Mouse (Mus musculus): ENCODE measurements at regions not wholly inside any gene's neighbourhood (a gene's known extent, or its start where the extent isn't known, plus 50 kb on each side); places are given as distances from the start of the nearest gene placed in this dataset.

DNA sequence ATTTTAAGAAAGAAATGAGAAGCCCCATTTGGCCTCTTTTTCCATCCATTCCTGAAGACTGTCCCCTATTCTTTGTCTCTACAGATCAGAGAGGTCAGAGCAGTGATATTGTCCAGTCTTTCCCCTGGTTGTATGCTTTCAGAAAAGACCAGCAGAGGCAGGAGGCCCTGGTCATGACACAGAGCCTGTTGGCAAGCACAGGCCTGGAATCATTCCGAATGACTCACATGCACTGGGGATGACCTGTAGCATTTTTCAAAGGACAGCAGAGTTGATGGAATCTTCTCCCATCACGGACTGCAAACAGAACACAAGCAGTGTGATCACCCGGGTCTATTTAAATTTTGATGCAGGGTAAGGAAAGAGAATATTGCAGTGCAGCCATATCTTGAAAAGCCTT is 50.2 kb upstream of the Nxt1 start:
- no peak for ATAC-seq (ENCODE audit: extremely low read depth, insufficient number of reproducible peaks, low FRiP score, poor library complexity, severe bottlenecking)

- no peak for ATAC-seq (ENCODE audit: extremely low read depth, insufficient number of reproducible peaks, low FRiP score, poor library complexity, severe bottlenecking)
These were observed 60.5 kb upstream of the Nxt1 start for GRCm38 (mm10) chr2:148611911-148612310.

GRCm38 (mm10) chr2:148605425-148605930 is 66.9 kb upstream of the Nxt1 start:
- ATAC-seq (ENCODE audit: extremely low read depth, insufficient number of reproducible peaks, low FRiP score, poor library complexity, severe bottlenecking): no peak

DNA sequence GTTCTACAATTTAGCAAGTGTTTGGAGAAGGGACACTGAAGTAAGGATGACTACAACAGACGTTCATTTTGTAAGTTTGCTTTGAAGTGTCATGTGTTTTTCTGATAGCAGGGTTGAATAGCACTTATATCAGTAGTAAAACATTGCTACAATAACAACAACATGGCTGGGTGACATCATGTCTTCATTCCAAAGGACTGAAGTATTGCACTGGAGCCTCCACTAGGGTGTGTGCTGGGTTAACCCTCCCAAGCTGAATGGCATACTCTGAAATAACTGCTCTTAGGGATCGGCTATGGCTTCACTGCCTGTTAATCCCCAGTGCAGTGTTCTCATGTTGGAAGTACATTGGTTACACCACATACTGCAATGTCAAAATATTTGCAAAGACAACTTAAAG is 68.5 kb upstream of the Nxt1 start:
- ATAC-seq (ENCODE audit: extremely low read depth, insufficient number of reproducible peaks, low FRiP score, poor library complexity, severe bottlenecking): no peak

DNA sequence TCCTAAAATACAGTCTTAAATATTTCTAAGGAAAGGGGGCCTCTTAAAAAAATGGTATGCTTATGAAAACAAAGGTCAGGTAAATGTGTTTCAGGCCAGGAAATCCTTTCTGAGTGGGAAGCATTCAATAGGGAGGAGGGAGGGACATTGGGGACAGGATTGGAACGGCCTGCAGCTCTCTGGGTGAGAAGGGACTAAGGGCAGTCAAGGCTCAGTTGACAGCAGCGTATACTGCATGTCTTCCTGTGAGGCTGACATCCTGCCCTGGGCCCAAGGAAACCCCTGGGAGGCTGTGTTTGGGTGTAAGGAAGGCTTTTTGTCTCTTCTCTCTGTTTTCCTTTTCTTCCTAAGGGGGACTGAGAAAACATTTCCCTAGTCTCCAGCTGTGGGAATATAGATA is 69.1 kb upstream of the Nxt1 start:
- no peak for ATAC-seq (ENCODE audit: extremely low read depth, insufficient number of reproducible peaks, low FRiP score, poor library complexity, severe bottlenecking)

- no peak for ATAC-seq (ENCODE audit: extremely low read depth, insufficient number of reproducible peaks, low FRiP score, poor library complexity, severe bottlenecking)
These were observed 72.9 kb upstream of the Nxt1 start for GRCm38 (mm10) chr2:148599498-148599897.

GRCm38 (mm10) chr2:148596966-148597365 is 75.4 kb upstream of the Nxt1 start:
- no peak for ATAC-seq (ENCODE audit: extremely low read depth, insufficient number of reproducible peaks, low FRiP score, poor library complexity, severe bottlenecking)

DNA sequence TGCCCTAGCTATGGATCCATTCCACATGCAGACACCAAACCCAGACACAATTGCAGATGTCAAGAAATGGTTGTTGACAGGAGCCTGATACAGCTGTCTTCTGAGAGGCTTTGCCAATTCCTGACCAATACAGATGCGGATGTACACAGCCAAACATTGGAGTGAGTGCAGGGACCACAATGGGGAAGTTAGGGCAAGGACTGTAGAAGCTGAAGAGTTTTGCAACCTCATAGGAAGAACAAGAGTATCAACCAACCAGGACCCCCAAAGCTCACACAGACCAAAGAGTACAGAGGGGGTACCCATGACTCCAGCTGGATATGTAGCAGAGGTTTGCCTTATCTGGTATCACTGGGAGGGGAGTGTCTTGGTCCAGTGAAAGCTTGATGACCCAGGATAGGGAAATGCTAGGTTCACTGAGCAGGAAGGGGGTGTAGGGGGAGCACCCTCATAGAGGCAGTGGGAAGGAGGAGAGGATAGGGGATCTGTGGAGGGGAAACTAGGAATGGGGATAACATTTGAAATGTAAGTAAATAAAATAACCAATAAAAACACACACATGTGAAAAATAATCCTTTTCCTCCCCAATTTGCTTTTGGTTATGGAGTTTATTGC is 86.6 kb upstream of the Nxt1 start:
- 0 out of 2 replicates have a peak, but pooled peaks have one; percentile 39 for ATAC-seq (ENCODE audit: extremely low read depth, insufficient number of reproducible peaks, low FRiP score, poor library complexity, severe bottlenecking)

DNA sequence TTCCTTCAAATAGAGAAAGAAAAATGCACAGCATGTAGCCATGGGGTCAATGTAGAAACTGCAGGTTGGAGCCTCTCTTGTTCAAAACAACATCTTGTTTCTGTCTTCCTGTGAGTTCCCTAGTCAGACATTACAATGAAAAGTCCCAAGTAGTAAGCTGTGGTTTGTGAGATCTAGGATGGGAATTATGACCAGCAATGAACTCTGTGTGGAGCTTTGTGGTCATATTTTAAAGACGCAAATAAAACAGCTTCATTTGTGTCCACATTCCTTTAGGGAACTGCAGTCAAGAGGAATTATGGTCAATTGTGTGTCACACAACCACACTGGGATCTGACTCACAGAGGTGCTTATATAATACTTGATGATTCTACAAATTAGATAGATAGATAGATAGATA is 90.2 kb upstream of the Nxt1 start:
- no peak for ATAC-seq (ENCODE audit: extremely low read depth, insufficient number of reproducible peaks, low FRiP score, poor library complexity, severe bottlenecking)

- ATAC-seq (ENCODE audit: extremely low read depth, insufficient number of reproducible peaks, low FRiP score, poor library complexity, severe bottlenecking): no peak
These were observed 90.7 kb upstream of the Nxt1 start for GRCm38 (mm10) chr2:148581666-148582065.

GRCm38 (mm10) chr2:148580286-148580966 is 92.0 kb upstream of the Nxt1 start:
- peak; percentile 78 for ATAC-seq (ENCODE audit: extremely low read depth, insufficient number of reproducible peaks, low FRiP score, poor library complexity, severe bottlenecking)

DNA sequence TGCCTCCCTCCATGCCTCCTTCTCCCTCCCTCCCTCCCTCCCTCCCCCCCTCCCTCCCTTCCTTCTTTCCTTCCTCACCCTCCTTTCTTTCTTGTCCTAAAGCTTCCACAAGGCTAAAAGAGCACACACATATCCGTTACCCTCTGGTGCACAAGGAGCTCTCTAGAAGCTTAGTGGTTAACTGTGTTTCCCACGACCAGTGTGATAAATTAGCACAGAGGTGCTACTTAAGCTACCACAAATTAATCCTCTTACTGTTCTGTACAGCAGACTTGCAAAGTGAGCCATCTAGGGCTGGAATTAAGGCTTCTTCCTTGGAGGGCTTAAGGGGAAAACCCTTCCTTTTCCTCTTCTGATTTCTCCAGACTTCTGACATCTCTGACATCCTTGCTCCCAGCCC is 92.8 kb upstream of the Nxt1 start:
- no peak for ATAC-seq (ENCODE audit: extremely low read depth, insufficient number of reproducible peaks, low FRiP score, poor library complexity, severe bottlenecking)

DNA sequence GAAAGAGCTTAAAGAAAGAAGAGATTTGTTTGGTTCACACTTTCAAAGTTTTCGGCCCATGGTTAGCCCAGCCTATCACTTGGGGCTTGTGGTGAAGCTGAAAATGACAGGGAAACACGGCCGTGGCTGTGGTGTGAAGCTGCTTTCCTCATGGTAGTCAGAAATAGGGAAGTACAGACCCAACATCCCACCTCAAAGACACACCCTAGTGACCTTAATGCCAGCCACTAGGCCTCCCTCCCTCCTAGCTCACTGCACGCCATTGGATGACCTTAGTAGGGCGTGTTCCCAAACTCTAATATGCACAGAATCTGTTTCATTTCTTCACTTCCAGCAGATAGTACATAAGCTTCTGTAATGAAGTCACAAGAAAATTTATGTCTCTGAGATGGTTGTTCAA is 93.4 kb upstream of the Nxt1 start:
- ATAC-seq (ENCODE audit: extremely low read depth, insufficient number of reproducible peaks, low FRiP score, poor library complexity, severe bottlenecking): peak; percentile 91

- no peak for ATAC-seq (ENCODE audit: extremely low read depth, insufficient number of reproducible peaks, low FRiP score, poor library complexity, severe bottlenecking)
These were observed 94.2 kb upstream of the Nxt1 start for GRCm38 (mm10) chr2:148578176-148578575.

DNA sequence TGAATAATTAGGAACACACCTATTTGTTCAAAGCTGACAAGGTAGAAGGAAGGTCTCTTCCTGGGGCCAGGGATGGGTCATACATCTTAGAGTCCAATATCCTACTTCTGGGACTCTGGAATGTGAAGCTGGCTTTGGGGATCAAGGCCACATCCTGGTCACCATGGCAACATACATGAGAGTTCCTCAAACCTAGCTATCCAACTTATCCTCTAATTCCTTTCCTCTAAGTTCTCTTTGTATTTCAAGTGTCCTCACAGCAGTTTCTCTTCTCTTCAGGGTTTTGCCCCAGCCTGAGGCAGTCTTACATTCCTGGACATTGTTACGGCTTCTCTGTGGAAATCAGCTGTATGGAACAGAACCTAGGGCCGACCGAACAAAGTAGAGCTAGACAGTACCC is 97.0 kb upstream of the Nxt1 start:
- ATAC-seq (ENCODE audit: extremely low read depth, insufficient number of reproducible peaks, low FRiP score, poor library complexity, severe bottlenecking): no peak

DNA sequence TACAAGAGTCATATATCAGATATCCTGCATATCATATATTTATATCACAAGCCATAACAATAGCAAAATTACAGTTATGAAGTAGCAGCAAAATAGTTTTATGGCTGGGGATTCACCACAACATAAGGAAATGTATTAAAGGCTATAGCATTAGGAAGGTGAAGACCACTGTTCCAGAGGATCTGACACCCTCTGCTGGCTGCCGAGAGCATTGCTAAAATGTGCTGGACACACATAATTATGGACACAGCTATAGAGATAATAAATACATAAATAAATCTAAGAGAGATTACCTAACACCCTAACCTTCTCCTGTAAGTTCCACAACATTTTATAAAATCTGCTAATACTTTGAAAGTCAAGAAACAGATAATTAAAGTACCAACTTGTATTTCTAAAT is 100.2 kb upstream of the Nxt1 start:
- ATAC-seq (ENCODE audit: extremely low read depth, insufficient number of reproducible peaks, low FRiP score, poor library complexity, severe bottlenecking): peak; percentile 57; the same call in 1 of the 2 replicates

DNA sequence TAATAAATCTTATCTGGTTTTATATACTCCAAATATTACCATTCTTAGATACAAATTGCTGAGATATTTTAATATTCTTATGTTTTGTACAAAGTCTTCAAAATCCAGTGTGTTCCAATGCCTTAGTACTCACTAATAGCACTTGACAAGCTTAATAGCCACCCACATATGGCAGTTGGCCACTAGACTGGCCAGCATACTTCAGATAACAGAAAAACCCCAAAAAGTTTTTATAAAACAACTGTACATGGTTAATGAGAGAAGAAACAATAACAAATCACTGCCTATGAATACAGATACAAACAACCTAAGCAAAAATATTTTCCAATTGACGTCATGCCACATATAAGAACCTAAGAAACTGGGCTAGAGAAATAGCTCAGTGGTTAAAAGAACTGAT is 100.8 kb upstream of the Nxt1 start:
- ATAC-seq (ENCODE audit: extremely low read depth, insufficient number of reproducible peaks, low FRiP score, poor library complexity, severe bottlenecking): no peak

- no peak for ATAC-seq (ENCODE audit: extremely low read depth, insufficient number of reproducible peaks, low FRiP score, poor library complexity, severe bottlenecking)
These were observed 101.4 kb upstream of the Nxt1 start for GRCm38 (mm10) chr2:148571018-148571417.

DNA sequence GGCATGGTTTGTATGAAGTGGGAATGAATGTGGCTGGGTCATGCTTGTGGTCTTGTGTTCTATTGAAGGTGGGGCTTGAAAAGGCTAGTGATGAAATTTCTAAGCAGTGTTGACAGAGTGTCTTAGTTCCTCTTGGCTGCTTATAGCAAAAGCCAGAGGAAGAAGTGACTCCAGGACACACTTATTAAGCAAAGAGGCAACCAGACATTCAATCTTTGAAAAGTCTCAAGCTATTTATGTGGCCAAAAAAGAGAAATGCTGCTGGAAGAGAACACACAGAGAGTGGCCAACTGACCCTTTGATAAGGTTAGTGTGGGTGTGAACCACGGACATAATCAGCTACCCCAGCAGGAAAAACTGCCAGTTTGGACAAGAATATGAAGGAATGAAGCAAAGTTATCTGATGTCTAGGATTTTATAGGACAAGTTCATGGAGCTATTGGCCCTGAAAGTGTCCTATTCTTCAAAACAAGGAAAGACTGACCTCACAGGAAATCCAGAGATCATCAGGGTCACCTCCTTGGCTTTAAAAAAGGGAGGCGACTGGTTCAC is 104.4 kb upstream of the Nxt1 start:
- peak; percentile 85 for ATAC-seq (ENCODE audit: extremely low read depth, insufficient number of reproducible peaks, low FRiP score, poor library complexity, severe bottlenecking)

GRCm38 (mm10) chr2:148563390-148563789 is 109.0 kb upstream of the Nxt1 start:
- ATAC-seq (ENCODE audit: extremely low read depth, insufficient number of reproducible peaks, low FRiP score, poor library complexity, severe bottlenecking): no peak

All from neutrophil, adult 5-6 weeks (primary cell).